Mouse (Mus musculus) liver, adult 2 months (tissue): ENCODE data around the gene Chit1. TPM values are rescaled to one million over a fixed set of nuclear protein-coding genes. Genes with fewer than 3 reads are reported as not detected.

ENCODE experiments used
- DNase-seq: peaks from one replicate; pipeline ENCODE4 v3.0.0-alpha.2; 2011; ENCODE audit warnings: low read depth, low spot score; ENCODE audit errors: extremely low read depth
- H3K27ac ChIP-seq: fragments of 200-500 bp; replicated peaks from 2 replicates; pipeline ENCODE4 v1.5.1; 2012; ENCODE audit warnings: low read depth, mild to moderate bottlenecking, control low read depth, inconsistent platforms, low read length; ENCODE audit not compliant: insufficient read depth
- H3K27me3 ChIP-seq: fragments of 200-500 bp; 2 replicates; pipeline ENCODE4 v1.6.1; 2012; ENCODE audit warnings: mild to moderate bottlenecking, moderate library complexity, low read length, inconsistent platforms; ENCODE audit not compliant: control insufficient read depth, insufficient read depth
- H3K36me3 ChIP-seq: fragments of 200-500 bp; 2 replicates; pipeline ENCODE4 v1.6.1; 2012; ENCODE audit warnings: low read length, inconsistent platforms; ENCODE audit not compliant: control insufficient read depth, insufficient read depth
- H3K4me1 ChIP-seq: fragments of 200-500 bp; 2 replicates; pipeline ENCODE4 v1.6.1; 2011; ENCODE audit warnings: low read length; ENCODE audit not compliant: control insufficient read depth, insufficient read depth
- H3K4me3 ChIP-seq: fragments of 200-500 bp; 2 replicates; pipeline ENCODE4 v1.5.1; 2011; ENCODE audit warnings: low read depth, mild to moderate bottlenecking, control low read depth, low read length, moderate library complexity; ENCODE audit not compliant: insufficient read depth
- H3K79me2 ChIP-seq: fragments of 200-500 bp; 2 replicates; pipeline ENCODE4 v1.6.1; 2012; ENCODE audit warnings: inconsistent platforms, mild to moderate bottlenecking, low read length, moderate library complexity; ENCODE audit not compliant: control insufficient read depth, insufficient read depth
- H3K9ac ChIP-seq: fragments of 200-500 bp; 2 replicates; pipeline ENCODE4 v1.6.1; 2012; ENCODE audit warnings: low read depth, mild to moderate bottlenecking, control low read depth, inconsistent platforms, low read length
- CTCF ChIP-seq: fragments of 200-500 bp; IDR thresholded peaks from 2 replicates; pipeline ENCODE4 v1.5.1; 2011; ENCODE audit warnings: low read depth, low read length, control low read depth
- POLR2A ChIP-seq: fragments of 200-500 bp; IDR thresholded peaks from 2 replicates; pipeline ENCODE4 v1.6.1; 2011; ENCODE audit warnings: low read length, control low read depth; ENCODE audit not compliant: insufficient read depth; ENCODE audit errors: extremely low read depth
- WGBS: fragments of 180-500 bp; shearing (Covaris S2); methylation state at CpG from one replicate; pipeline ENCODE4 v1.1.7; 2018; 5-methylcytosine and 5-hydroxymethylcytosine counted together
- polyA plus RNA-seq: library from polyadenylated mRNA; depleted of rRNA; stranded (reverse); fragments of >200 nt; gene quantifications from 2 replicates; pipeline ENCODE4 v1.2.3, GENCODE M21; 2012
- total RNA-seq: library from RNA; depleted of rRNA; stranded (reverse); fragments of >200 nt; gene quantifications from 2 replicates; pipeline ENCODE4 v1.2.3, GENCODE M21; 2014

Gene Chit1
- total and polyA plus RNA-seq, 2 experiments, result not detected

GRCm38 (mm10) chr1:134192024-134192423 lies 81.0 kb downstream of the Chit1 start:
- Histone ChIP-seq H3K4me1 (no peaks in the 10 kb centered on the region), H3K36me3 (no peaks in the 10 kb centered on the region), H3K4me3 (no peak overlapping the region), H3K27ac (no peak overlapping the region), H3K9ac (no peak overlapping the region), H3K79me2 (no peaks in the 10 kb centered on the region), H3K27me3 (no peaks in the 10 kb centered on the region)
- no peak for TF ChIP-seq CTCF
- 62% methylated on average over 4 of the region's 4 CpGs for WGBS
- DNase-seq, result no peak

DNA sequence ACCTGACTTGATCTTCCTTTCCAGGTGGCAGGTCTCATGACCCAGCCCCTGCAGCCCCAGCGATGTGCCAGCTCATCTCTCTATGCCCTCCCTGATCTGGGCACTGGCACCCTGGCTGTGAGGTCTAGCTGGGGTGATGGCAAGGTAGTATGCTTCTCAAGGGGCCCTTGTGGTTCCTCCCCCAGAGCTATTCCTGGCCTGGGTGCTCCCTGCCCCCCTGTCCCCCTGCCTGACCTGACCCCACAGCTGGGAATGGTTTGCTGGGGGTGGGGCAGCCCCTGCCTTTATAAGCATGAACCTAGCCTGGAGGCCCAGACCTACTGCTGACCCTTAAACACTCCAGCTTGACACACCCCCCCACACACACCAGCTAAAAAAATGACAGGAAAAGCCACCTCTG lies 82.1 kb downstream of the Chit1 start, which contains the start of gene Mybph:
TSS of gene Mybph (plus strand) at position 323 of the 400 bp plus-strand sequence.
- TF ChIP-seq POLR2A, result no peak
- TF ChIP-seq CTCF, result no peak
- H3K4me1 ChIP-seq, result no peaks in the 10 kb centered on the region
- no peaks in the 10 kb centered on the region for H3K27me3 ChIP-seq
- no peaks in the 10 kb centered on the region for H3K79me2 ChIP-seq
- no peaks in the 10 kb centered on the region for H3K36me3 ChIP-seq
- no peak within 1 kb of the TSS for H3K27ac ChIP-seq
- WGBS, result 88% methylated on average over 1 of the region's 1 CpGs
- DNase-seq, result no peak
- no peak within 1 kb of the TSS for H3K9ac ChIP-seq
- no peak within 1 kb of the TSS for H3K4me3 ChIP-seq

GRCm38 (mm10) chr1:134193674-134194197 lies 82.7 kb downstream of the Chit1 start:
- no peak for TF ChIP-seq POLR2A
- no peak for TF ChIP-seq CTCF
- no peak overlapping the region for H3K9ac ChIP-seq
- no peak overlapping the region for H3K27ac ChIP-seq
- 66% methylated on average over 7 of the region's 7 CpGs for WGBS
- no peaks in the 10 kb centered on the region for H3K27me3 ChIP-seq
- no peak overlapping the region for H3K4me3 ChIP-seq
- H3K79me2 ChIP-seq, result no peaks in the 10 kb centered on the region
- no peak for DNase-seq
- H3K4me1 ChIP-seq, result no peaks in the 10 kb centered on the region
- H3K36me3 ChIP-seq, result no peaks in the 10 kb centered on the region

DNA sequence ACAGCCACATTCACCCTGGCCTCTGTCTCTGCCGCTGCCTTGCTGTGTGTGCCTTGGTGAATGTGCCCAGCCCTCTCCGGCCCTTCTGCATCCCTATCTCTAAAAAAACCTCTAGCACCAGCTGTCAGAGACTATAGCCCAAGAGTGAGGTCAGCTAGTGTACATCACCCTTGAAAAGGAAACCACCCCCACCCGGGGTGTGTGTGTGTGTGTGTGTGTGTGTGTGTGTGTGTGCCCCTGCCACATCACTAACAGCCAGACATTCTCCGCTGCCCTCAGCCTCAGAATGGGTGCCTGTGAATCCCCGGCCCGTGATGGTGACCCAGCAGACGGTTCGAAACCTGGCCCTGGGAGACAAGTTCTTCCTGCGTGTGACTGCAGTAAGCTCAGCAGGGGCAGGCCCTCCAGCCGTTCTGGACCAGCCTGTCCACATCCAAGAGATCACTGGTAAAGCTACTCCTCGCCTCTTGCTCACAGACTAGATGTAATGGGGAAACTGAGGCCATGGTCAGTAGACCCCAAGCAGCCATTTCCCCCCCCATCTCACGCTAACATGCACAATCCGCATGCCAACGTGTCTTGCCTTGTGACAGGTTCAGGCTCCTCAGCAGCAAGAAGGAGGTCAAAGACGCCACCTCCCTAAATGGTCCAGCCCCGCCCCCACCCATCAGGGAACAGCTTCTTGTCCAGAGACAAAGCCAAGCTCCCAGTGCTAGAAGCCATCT lies 83.4 kb downstream of the Chit1 start:
- no peak for DNase-seq
- Histone ChIP-seq H3K9ac (no peak overlapping the region), H3K27ac (no peak overlapping the region), H3K36me3 (no peaks in the 10 kb centered on the region), H3K27me3 (no peaks in the 10 kb centered on the region), H3K4me3 (no peak overlapping the region), H3K4me1 (no peaks in the 10 kb centered on the region), H3K79me2 (no peaks in the 10 kb centered on the region)
- 85% methylated on average over 16 of the region's 16 CpGs for WGBS
- TF ChIP-seq POLR2A (no peak), CTCF (no peak)

DNA sequence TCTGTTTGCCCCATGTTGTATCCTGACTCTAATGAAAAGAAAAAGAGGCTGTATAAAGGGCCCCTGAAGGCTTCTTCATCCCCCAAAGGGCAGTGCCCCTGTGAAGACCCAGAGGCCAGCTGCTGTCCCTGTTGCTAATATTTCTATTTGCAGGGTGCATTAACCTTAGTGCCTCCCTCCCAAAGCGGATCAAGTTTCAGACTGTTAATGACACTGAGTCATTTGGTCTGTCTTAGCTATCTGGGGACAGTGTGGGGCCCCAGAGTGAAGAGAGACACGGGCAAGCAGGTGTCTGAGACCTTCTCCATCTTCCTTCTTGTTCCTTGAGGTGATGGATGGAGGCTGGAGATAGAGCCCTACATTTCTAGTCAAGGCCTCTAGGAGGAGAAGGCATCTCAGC lies 84.1 kb downstream of the Chit1 start:
- no peaks in the 10 kb centered on the region for H3K79me2 ChIP-seq
- H3K27me3 ChIP-seq, result no peaks in the 10 kb centered on the region
- no peak for DNase-seq
- no peak for TF ChIP-seq CTCF
- TF ChIP-seq POLR2A, result no peak
- H3K4me1 ChIP-seq, result no peaks in the 10 kb centered on the region
- no peak overlapping the region for H3K9ac ChIP-seq
- H3K27ac ChIP-seq, result no peak overlapping the region
- no peak overlapping the region for H3K4me3 ChIP-seq
- 72% methylated on average over 2 of the region's 2 CpGs for WGBS
- no peaks in the 10 kb centered on the region for H3K36me3 ChIP-seq

GRCm38 (mm10) chr1:134195571-134195970 lies 84.5 kb downstream of the Chit1 start:
- Histone ChIP-seq H3K27ac (no peak overlapping the region), H3K4me1 (no peaks in the 10 kb centered on the region), H3K36me3 (no peaks in the 10 kb centered on the region), H3K79me2 (no peaks in the 10 kb centered on the region), H3K4me3 (no peak overlapping the region), H3K9ac (no peak overlapping the region), H3K27me3 (no peaks in the 10 kb centered on the region)
- no peak for DNase-seq
- no peak for TF ChIP-seq CTCF
- no peak for TF ChIP-seq POLR2A
- 76% methylated on average over 3 of the region's 3 CpGs for WGBS
